Mouse (Mus musculus): ENCODE measurements around the gene Mepe.

DNA sequence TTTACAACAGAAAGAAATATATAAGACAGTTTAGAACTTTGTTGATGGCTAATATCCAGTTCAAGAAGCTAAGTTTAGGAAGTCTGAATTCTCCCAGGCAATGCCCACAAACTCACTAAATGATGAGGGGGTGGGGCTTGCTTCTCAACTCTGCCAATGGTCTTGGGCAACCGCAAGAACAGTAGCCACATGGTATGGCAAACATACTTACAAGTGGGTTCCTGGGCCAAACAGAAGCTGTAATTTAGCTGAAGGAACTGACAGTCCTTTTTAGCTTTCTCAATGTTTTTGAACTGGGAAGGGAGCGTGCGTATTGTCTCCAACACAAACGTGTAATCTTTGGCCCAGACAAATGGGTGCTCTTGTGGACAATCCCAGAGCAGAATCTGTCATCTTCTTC lies 46.2 kb downstream of the Mepe start:
- TF ChIP-seq POLR2A (IDR thresholded peaks at IDR 0.05; ENCODE audit: insufficient read length, low read depth) (no peak), CEBPB (IDR thresholded peaks at IDR 0.05; ENCODE audit: insufficient read depth, poor library complexity, severe bottlenecking) (no peak), POLR2AphosphoS2 (IDR thresholded peaks at IDR 0.05; ENCODE audit: insufficient read length, low read depth) (no peak), REST (IDR thresholded peaks at IDR 0.05; ENCODE audit: insufficient read depth, insufficient read length) (no peak), MAX (IDR thresholded peaks at IDR 0.05; ENCODE audit: low read depth) (no peak), USF1 (IDR thresholded peaks at IDR 0.05; ENCODE audit: low read depth) (no peak), TCF12 (IDR thresholded peaks at IDR 0.05; ENCODE audit: insufficient read depth, poor library complexity, severe bottlenecking) (no peak), MYOD1 (IDR thresholded peaks at IDR 0.05; ENCODE audit: control insufficient read depth in 1 of 3, insufficient read length in 2 of 3, low read depth in 2 of 3) (no peak), SRF (IDR thresholded peaks at IDR 0.05; ENCODE audit: control insufficient read depth, insufficient read length, low read depth) (no peak), E2F4 (IDR thresholded peaks at IDR 0.05; ENCODE audit: insufficient read depth) (no peak), MYOG (IDR thresholded peaks at IDR 0.05; ENCODE audit: control insufficient read depth in 1 of 3, insufficient read depth in 1 of 3, insufficient read length in 2 of 3, low read depth in 2 of 3) (no peak)
